Mouse (Mus musculus) frontal cortex, postnatal 14 days (tissue): ENCODE measurements around the gene Fam184b.

ENCODE experiments used
- DNase-seq, 2 experiments: peaks; one replicate each; pipeline ENCODE4 v3.0.0; 2022; ENCODE audit warnings: low spot score in 2 of 2

Gene Fam184b

GRCm38 (mm10) chr5:45514599-45514998 is 124.8 kb downstream of the Fam184b start:
- DNase-seq, result no peak

- DNase-seq, result no peak
These were observed 125.9 kb downstream of the Fam184b start for GRCm38 (mm10) chr5:45513511-45513910.

GRCm38 (mm10) chr5:45512908-45513307 is 126.5 kb downstream of the Fam184b start:
- DNase-seq, result no peak

- no peak for DNase-seq
These were observed 129.3 kb downstream of the Fam184b start for GRCm38 (mm10) chr5:45510071-45510470.

- no peak for DNase-seq
These were observed 141.8 kb downstream of the Fam184b start for GRCm38 (mm10) chr5:45497564-45497963.

- no peak for DNase-seq
These were observed 142.4 kb downstream of the Fam184b start for GRCm38 (mm10) chr5:45496930-45497550.

GRCm38 (mm10) chr5:45496479-45496878 is 142.9 kb downstream of the Fam184b start:
- DNase-seq, result no peak

GRCm38 (mm10) chr5:45496042-45496441 is 143.4 kb downstream of the Fam184b start:
- DNase-seq, result no peak

GRCm38 (mm10) chr5:45495429-45495975 is 143.9 kb downstream of the Fam184b start:
- no peak for DNase-seq

- no peak for DNase-seq
These were observed 145.2 kb downstream of the Fam184b start for GRCm38 (mm10) chr5:45494093-45494755.

GRCm38 (mm10) chr5:45493191-45494092 is 146.0 kb downstream of the Fam184b start, which contains the start of gene Lap3:
Gene Lap3 (plus strand): TSS chr5:45493374.
- peak; percentile 93 to 96 for DNase-seq

GRCm38 (mm10) chr5:45491776-45492175 is 147.6 kb downstream of the Fam184b start:
- DNase-seq, result no peak

- no peak for DNase-seq
These were observed 155.8 kb downstream of the Fam184b start for GRCm38 (mm10) chr5:45483654-45484053.

- no peak for DNase-seq
These were observed 156.8 kb downstream of the Fam184b start for GRCm38 (mm10) chr5:45482607-45483006.

GRCm38 (mm10) chr5:45481125-45481524 is 158.3 kb downstream of the Fam184b start:
- DNase-seq, result no peak

- DNase-seq, result no peak
These were observed 159.3 kb downstream of the Fam184b start for GRCm38 (mm10) chr5:45480066-45480465.
